Mouse (Mus musculus) layer of hippocampus, adult 9-10 months (tissue): ENCODE measurements at regions not wholly inside any gene's neighbourhood (a gene's known extent, or its start where the extent isn't known, plus 50 kb on each side); places are given as distances from the start of the nearest gene placed in this dataset.
A peak's percentile ranks its signal among the peaks of the same experiment; 100 is the strongest.
"Not testable (repeated sequence)": the region's sequence is repeated elsewhere in the genome, so short reads cannot be mapped to it uniquely, and the experiment has no call there.

ENCODE experiments used
- DNase-seq: peaks from one replicate; pipeline ENCODE4 v3.0.0; 2022; ENCODE audit warnings: low spot score

DNA sequence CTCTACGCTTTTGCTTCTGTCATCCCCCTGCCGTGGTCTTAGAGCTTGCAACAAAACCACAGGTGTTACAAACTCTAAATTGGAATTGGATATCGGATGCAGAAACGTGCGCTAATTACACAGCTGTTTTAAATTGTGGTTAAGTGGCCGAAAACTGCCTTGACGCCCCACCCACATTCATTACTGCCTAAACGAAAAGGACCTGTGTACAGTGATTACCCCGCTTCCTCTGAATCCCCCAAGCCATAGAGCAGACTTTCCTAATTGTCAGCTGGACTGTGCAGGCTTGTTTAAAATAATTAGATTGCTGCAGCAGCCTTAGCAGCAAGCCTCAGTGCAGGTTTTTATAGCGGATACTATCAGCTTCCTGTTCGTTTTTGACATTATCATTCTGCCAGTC, 94.7 kb downstream of the Cxxc4 start:
- DNase-seq: peak; percentile 1

- peak; percentile 5 for DNase-seq
Measured at GRCm38 (mm10) chr3:134331499-134332153, 95.3 kb downstream of the Cxxc4 start.

- DNase-seq: not testable (repeated sequence)
Measured at GRCm38 (mm10) chr3:134339093-134339695, 102.9 kb downstream of the Cxxc4 start.

GRCm38 (mm10) chr3:134365948-134366347, 129.7 kb downstream of the Cxxc4 start:
- DNase-seq: no peak

DNA sequence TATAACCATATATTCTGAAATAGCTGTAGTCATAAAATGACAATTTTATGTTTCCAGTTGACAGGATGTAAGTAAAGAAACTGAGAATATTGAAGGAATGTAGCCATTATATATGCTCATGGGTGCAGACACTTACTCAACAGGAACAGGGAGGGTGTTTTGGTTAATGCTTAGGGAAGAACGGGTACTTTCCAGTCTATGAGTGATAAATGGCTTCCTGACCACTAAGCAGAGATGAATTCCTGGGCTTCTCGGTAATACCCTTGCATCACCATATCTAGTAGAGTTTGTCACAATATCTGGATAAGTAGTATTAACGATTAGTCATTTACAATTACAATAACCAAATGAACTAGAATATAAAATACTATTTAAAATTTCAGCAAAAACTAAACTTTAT, 130.5 kb downstream of the Cxxc4 start:
- DNase-seq: no peak

DNA sequence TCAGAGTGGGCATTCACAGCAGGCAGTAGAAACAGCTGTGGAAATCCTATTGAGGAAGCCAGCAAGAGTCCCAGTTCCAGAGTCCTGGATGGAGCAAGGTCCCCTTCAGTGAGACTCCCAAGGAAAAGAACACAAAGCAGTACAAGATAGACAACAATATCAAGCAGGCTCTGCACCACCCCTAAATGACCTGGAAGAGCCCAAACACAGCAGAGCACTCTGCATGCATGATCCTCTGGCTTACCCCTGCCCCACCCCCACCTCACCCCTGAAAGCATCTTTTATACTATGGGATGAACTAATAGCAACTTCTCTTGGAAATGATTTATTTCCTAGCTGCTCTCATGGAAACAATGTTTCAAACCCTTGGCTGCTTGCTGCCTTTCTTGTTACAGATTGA, 132.3 kb downstream of the Cxxc4 start:
- no peak for DNase-seq

DNA sequence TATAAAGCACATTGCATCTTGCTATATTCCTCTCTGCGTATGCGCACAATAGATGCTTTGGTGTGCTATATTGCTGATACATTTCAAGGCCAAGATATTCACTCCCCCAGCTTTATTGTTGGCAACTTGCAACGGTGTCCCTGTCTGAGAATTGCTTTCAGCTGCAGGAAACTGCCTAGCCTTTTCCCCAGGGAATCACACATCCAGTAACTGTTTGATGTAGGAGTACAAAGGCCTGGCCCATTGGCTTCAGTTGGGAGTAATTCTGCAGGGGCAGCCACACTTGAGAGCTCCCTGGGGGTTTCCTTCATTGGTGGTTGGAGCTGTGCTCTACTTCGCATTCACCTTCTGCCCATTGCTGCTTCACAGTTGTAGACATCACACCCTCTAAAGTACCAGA, 132.8 kb downstream of the Cxxc4 start:
- DNase-seq: no peak

- no peak for DNase-seq
Measured at GRCm38 (mm10) chr3:134379549-134379948, 143.3 kb downstream of the Cxxc4 start.

GRCm38 (mm10) chr3:134390472-134391336, 154.4 kb downstream of the Cxxc4 start:
- no peak for DNase-seq

DNA sequence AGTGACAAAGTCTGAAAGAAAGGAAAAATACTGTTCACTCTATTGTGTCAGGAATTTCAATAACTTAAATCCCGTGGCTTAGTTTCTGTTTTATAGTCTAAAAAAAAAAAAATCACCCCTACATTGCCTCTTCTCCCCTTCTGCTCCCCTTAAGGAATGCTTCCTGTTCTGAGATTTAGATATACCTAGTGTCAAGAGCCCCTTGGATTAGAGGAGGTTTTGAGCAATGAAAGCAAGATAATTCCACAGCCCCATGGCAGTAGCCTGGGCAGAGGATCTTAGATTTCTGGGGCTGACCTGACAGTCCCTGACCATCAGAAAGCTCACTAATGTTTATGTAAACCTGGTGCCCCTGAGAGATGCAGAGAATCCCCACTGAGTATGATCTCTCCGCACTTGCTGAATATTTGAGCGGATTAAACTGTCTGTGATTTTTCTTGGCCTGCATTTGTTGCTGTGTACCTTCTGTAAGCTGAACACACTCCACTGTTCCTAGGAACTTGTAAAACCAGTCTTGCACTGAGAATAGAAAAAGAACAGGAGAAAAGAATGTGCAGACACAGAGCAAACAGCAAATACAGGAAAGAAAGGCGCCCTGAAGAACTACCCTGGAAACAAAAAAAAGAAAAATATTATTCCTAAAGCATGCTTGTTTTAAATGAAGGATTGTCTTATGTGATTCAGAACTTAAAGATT, 164.3 kb downstream of the Cxxc4 start:
- no peak for DNase-seq

- no peak for DNase-seq
Measured at GRCm38 (mm10) chr3:134415606-134416328, 179.5 kb downstream of the Cxxc4 start.

GRCm38 (mm10) chr3:134427633-134428032, 191.3 kb downstream of the Cxxc4 start:
- DNase-seq: no peak

GRCm38 (mm10) chr3:134466611-134467010, 230.3 kb downstream of the Cxxc4 start:
- DNase-seq: no peak

- DNase-seq: no peak
Measured at GRCm38 (mm10) chr3:134487280-134487679, 251.0 kb downstream of the Cxxc4 start.

DNA sequence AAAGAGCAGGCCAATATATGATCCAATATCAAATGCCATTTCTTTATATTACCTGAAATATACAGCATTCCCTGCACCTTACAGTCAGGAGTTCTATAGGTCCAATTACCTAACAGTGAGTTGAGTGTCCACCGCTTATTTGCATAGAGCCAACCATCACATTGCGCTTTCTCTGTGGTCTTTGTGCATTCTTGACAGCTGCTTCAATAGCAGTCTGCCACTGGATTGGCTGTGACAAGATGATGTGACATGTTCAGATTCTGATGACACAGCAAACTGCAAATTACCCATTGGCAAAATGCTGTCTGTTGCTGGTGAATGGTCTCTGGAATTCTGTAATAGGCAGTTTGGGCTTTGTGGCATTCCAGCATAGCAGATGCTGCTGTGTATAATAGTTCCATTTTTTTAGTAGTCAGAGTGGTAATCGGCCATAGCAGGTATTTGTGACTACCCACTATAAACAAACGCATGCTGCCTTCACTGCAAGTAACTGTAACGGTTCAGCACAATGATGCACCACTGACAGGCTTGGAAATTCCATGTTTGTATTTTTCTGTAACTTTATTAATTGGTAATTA, 253.8 kb downstream of the Cxxc4 start:
- no peak for DNase-seq

- no peak for DNase-seq
Measured at GRCm38 (mm10) chr3:134509702-134510101, 273.4 kb downstream of the Cxxc4 start.

DNA sequence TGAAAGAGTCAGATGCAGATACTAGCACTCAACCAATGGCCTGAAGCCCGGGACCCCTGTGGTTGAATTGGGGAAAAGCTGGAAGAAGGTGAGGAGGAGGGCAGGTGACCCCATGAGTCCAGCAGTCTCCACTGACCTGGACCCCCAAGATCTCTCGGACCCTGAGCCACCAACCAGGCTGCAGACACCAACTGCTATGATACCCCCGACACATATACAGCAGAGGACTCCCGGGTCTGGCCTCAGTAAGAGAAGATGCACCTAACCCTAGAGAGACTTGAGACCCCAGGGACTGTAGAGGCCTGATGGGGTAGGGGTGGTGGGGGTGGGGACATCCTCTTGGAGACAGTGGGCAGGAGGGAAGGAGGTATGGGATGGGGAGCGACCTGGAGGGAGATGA, 289.5 kb downstream of the Cxxc4 start:
- no peak for DNase-seq

DNA sequence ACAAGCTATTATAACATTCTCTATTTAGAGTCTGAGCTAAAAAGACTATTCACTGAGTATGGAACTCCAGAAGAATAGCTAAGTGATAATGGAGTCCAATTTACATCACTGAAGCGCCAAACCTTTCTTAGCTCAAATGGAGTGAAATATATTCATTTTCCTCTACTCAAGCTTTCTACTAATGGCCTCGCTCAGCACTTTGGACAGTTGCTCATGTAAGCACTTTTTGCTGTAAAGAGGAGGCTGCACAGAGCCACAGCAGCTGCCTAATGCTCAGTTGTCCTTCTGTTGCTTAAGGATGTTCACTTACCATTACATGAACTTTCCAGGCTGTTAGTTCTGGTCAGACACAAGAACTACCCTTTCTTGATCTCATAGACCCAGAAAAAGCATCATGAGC, 268.7 kb upstream of the Tacr3 start:
- no peak for DNase-seq

GRCm38 (mm10) chr3:134578759-134579158, 250.0 kb upstream of the Tacr3 start:
- no peak for DNase-seq

DNA sequence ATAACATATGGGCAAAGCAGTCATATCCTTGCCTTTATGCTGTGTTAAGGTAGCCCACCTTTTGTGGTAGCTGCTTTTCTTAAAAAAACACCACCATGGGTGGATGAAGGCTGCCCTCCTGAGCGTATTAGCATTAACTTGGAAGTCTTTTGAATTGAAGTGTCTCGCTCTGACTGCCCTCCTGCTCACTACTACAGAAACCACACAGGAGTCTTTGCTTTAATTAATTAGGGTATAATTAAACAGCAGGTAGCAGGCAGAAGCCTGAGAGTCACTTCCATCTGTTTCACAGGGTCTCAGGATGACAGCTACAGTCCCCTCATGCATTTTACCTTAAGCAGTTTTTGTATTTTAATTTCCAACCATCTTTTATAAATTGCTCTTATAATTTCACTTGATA, 240.2 kb upstream of the Tacr3 start:
- DNase-seq: no peak

DNA sequence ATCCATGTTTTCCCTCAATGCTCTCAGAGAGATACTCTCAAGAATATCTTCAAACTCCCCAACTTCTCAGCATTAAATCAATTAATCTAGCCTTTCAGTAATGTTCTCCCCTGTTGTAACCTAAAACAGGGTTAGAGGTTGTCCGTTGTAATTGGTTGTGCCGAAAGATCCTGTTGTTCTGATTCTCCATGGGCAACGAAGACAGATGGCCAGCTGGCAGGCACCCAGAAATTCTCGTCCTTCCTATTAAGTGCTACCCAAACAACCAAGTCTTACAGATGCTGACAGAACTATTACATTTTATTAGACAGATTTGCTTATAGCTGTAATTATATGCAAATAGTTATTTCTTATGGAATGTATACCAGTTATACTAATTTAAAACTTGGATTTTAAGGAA, 225.9 kb upstream of the Tacr3 start:
- no peak for DNase-seq
